Mouse (Mus musculus) kidney, adult 11 months (tissue): ENCODE data around the gene Chst15.

Experiments
- DNase-seq: peaks from one replicate; pipeline ENCODE4 v3.0.0; 2022

The Chst15 gene

DNA sequence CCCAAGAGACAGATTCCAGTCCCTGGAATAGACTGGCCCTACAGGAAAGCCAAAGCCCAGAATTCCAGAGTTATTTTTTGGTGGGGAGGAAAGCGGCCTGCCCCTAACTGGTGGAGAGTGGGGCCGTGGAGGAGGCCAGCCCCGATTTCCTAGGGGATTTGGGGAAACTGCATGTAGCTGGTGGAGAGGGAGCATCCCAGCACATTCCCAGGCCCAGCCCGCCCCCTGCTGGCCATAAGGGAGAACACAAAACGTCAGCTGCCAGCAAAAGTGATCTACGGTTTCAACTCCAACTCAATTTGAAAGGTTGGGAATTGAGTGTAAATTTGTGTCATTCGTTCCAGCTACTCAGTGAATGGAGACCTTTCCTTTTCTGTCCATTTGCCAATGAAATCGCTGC is 103.6 kb downstream of the Chst15 start:
- DNase-seq = no peak

DNA sequence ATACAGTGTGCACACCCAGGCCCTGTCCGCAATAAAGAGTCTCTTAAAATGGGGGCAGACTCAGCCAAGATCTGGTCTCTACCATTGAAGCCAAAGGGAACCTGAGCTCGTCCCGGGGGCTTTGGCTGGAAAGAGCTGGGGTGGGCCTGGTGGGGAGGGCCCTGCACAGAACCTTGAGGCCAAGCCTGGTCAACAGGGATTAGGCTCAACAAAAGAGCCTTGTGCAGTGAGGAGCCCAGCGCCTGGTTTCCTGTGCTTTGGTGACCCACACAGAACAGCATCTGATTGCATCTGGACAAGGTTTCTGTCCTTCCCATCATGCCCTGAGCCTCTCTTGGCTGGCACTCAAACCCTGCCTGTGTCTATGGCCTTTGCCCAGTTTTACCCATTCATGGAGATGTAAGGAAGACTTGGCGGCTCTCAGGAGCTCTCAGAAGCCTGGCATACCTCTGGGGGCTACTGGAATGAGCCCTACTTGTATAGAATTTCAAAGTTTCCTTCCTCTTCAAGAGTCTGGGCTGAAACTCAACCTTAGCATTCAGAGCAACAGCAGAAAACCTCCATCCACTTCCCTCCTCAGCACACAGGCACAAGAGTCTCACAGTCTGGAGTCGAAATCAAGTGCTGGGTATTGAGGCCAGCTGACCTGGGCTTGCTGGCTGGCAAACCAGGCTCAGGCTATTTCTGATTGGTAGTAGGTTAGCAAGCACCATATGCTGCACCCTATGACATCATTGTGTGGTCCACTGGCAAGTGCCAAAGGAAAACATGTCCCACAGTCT is 104.9 kb downstream of the Chst15 start:
- no peak for DNase-seq

DNA sequence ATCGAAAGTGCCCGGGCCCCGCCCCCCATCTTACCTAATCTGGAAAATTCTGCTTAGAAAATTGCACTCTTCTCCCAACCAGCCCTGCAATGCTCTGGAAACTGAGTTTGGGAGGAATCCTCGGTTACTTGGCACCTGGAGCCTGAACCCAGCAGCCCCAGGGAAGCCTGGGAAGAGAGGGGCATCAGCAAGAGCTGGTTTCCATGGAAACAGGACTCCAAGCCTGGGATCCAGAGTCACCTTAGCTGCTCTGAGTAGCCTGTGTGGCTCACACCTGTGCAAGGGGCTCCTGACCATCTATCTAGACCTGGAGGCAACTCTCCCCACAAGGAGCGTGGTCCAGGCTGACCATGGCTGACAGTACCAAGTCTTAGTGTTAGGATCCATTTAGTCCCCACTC is 106.4 kb downstream of the Chst15 start:
- no peak for DNase-seq

DNA sequence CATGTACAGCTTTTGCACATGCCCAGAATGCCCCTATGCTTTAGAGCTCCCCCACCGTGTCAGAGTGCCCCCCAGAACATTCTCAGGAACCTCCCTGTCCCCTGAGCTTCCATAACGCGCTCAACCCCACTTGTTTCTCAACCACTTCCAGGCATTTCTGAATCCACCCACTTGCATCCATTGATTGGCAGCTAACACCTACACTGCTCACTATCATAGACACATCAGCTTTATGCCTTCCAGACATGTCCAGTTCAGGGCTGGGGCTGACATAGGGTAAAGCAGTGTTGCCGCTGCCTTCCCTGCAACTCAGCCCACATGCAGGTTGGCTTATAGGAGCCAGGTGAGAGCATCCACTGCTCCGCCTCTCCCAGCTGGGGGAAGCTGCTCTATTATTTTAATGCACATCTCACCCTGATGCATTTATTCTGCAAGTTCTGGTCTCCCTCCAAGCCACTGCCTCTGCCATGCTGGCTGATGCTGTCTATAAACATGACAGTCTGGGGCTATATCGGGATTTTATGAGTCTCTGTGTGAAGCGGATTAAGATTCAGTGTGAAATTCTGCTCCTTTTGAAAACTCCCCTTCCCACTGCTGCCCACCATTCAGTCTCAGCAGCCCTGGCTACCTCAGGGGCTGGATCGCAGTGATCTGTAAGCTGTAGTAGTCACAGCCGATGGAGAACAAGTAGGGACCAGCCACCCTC is 107.9 kb downstream of the Chst15 start:
- DNase-seq = no peak

DNA sequence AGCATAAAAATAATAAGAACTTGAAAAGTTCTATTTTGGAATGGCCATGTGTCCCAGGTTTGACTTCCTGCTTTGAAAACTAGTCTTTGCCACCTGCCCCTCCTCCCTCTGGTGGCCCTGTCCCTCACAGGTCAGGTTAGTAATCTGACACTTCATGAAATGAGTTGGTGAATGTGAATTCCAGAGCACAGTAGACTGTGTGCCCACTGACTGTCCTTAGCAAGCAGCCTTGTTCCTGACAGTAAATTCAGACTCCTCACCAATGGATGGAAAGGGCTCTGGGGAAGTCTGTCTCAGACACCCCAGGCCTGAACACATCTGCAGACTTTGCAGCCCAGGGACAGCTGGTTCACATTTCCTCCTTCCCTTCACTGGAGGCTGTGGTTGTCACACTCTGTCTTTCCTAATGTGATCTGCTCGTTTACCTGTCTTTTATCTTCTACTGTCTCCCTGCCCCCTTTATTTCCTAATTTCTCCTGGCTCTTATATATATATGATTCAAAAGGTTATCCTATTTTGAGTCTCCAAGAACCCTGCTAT is 112.9 kb downstream of the Chst15 start:
- no peak for DNase-seq

DNA sequence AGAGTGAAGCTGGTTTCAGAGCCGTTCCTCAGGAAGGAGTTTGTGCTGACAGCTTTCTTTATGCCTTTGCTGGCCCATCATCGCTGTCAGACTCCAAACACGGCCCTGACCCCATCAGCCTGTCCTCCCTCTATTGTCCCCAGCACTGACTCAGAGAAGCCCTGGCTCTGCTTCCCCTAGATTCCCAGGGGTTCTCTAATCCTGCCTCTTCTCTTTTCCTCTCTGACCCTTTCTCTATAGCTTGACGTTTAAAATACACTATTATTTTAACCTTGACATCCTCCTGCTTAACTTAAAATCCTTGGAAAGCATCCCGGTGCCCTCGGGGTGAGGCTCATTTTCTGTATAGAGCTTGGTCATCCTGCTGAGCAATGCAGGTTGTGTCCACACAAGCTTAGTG is 117.3 kb downstream of the Chst15 start:
- no peak for DNase-seq

DNA sequence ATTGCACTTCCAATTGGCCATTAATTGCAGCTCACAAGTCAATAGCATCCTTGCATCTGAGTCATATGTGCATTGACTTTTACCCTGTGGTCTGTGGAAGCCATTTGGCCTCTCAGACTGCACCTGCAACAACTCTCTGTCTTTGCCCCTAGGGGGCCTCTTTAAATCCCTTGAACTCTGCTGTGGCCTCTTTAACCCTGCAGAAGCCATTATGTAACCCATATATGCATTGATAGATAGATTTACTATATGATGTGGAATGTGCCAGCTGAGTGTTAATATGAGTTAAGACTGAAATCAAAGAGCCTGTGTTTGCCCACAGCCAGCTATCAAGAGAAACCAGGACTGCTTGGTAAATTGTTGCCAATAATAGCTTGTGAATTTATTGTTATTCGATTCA is 118.2 kb downstream of the Chst15 start:
- no peak for DNase-seq

DNA sequence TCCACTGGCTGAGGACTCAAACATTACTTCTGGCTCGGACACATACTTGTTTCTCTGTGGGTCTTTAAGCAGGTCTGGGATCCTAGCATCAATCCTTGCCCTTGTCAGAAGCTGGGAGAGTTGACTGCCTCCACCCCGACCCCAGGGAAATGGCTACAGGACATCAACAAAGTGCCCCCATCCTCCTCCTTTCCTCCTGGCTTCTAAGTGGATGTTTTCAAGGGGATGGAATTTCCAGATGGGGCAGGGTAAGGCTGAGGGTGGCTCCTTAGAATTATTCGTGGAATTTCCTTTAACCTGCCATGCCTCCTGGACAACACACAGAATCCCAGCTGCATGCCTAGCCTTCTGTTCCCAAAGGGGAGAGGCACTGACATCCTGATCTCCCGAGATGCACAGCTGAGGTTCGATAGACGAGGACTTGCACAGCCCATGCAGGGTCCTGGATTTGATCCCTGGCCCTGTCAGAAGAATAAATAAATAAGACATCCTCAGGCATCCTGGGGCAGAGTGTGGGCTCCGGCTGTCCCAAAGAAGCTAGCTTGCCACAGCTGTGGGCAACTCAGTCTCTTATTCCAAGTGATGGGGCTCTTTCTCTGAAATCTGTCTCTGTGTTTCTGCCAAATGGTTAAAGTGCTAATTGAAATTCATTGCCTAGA is 119.1 kb downstream of the Chst15 start:
- DNase-seq = no peak

DNA sequence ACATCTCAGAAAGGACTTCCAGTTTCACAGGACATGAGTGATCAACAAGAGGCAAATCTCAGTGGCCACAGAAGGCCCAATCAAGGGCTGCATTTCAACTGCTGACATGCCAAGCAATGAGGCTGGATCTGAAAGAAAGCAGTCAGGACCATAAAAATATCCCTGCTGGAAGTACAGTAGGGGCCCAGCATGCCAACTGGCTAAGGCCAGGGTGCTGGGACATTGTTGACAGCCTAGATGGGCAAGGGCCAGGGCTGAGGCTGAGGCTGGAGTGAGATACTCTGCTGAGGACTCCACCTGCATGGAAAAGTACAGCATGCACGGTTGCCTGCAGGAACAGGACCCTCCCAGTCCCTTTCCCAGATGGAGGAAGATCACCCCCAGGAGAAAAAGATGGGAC is 120.4 kb downstream of the Chst15 start:
- no peak for DNase-seq

DNA sequence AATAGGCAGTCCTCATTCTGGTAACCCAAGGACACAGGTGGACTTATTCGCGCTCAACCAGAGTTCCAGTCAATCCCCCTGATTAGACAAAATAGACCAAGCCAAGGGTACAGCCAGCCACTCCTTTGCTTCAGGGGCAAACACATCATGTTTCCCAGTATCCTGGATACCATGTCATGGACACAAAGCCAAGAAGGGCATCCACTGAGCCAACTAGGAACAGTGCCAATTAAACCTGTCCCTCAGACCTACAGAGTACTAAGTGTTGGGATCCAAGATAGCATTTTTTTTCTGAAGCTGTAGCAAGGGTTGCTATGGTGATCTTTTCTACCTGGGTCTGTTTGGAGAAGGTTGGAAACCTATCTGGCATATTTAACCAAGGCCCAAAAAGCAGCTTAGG is 123.4 kb downstream of the Chst15 start:
- no peak for DNase-seq

DNA sequence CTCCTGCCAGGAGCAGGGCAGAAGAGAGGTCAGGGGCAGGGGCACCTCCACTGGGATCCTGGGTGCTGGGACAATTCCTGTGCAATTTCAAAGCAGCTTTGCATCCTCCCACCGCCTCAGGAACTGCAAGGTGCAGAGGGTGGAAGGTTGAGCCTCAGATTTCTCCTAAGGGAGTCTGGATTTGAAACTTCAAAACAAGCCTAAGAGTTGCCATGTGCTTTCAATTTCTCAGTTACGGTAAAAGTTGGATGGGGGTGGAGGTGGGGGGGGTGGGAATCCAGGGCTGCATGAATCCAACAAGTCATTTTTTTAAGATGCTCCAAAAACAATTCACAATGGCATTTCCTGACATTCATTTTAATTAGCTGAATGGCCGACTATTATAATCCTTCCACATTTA is 129.6 kb downstream of the Chst15 start:
- DNase-seq = no peak
